Mouse (Mus musculus): ENCODE measurements around the gene Agbl2. TPM values are rescaled to one million over a fixed set of nuclear protein-coding genes. Genes with fewer than 3 reads are reported as not detected.
"Not testable (repeated sequence)": the region's sequence is repeated elsewhere in the genome, so short reads cannot be mapped to it uniquely, and the experiment has no call there.

Agbl2 gene
- polyA plus RNA-seq, 1 experiment = not detected

GRCm38 (mm10) chr2:90816144-90816543 lies 33.6 kb downstream of the Agbl2 start:
- no peak for TF ChIP-seq MYOD1 (IDR thresholded peaks at IDR 0.05; ENCODE audit: control insufficient read depth, insufficient read length, low read depth)
- Histone ChIP-seq H3K36me3 (ENCODE audit: control insufficient read depth, insufficient read depth) (no peaks in the 10 kb centered on the region), H3K27me3 (ENCODE audit: control insufficient read depth, insufficient read depth, insufficient read length) (no peaks in the 10 kb centered on the region)

GRCm38 (mm10) chr2:90818710-90819109 lies 36.2 kb downstream of the Agbl2 start:
- Histone ChIP-seq H3K27me3 (ENCODE audit: control insufficient read depth, insufficient read depth, insufficient read length) (no peaks in the 10 kb centered on the region), H3K4me3 (ENCODE audit: insufficient read depth, poor library complexity, severe bottlenecking) (no peak overlapping the region), H3K79me3 (ENCODE audit: low read depth) (no peaks in the 10 kb centered on the region), H3K79me2 (ENCODE audit: control insufficient read depth, insufficient read depth) (no peaks in the 10 kb centered on the region), H3ac (ENCODE audit: control insufficient read depth, insufficient read length, low read depth) (no peak overlapping the region), H3K36me3 (ENCODE audit: control insufficient read depth, insufficient read depth) (no peaks in the 10 kb centered on the region)
- TF ChIP-seq MYOD1 (IDR thresholded peaks at IDR 0.05; ENCODE audit: control insufficient read depth, insufficient read length, low read depth) (no peak), CEBPB (IDR thresholded peaks at IDR 0.05; ENCODE audit: low read depth) (no peak), FOSL1 (IDR thresholded peaks at IDR 0.05; ENCODE audit: insufficient read depth, low read length, poor library complexity, severe bottlenecking) (no peak), USF1 (IDR thresholded peaks at IDR 0.05; ENCODE audit: low read depth) (no peak), CTCF (IDR thresholded peaks at IDR 0.05; ENCODE audit: control insufficient read depth, insufficient read depth, insufficient read length) (no peak), MAX (IDR thresholded peaks at IDR 0.05) (no peak), MYOG (IDR thresholded peaks at IDR 0.05; ENCODE audit: control insufficient read depth, extremely low read depth, insufficient read length) (no peak)

More at GRCm38 (mm10) chr2:90816144-90816543, 33.6 kb downstream of the Agbl2 start:
- Histone ChIP-seq H3K4me3 (ENCODE audit: insufficient read depth, poor library complexity, severe bottlenecking) (no peak overlapping the region), H3K79me2 (ENCODE audit: control insufficient read depth, insufficient read depth) (no peaks in the 10 kb centered on the region), H3K79me3 (ENCODE audit: low read depth) (no peaks in the 10 kb centered on the region), H3ac (ENCODE audit: control insufficient read depth, insufficient read length, low read depth) (no peak overlapping the region)

GRCm38 (mm10) chr2:90820894-90821293 lies 38.4 kb downstream of the Agbl2 start:
- H3K36me3 ChIP-seq (ENCODE audit: control insufficient read depth, insufficient read depth) = no peaks in the 10 kb centered on the region
- H3ac ChIP-seq (ENCODE audit: control insufficient read depth, insufficient read length, low read depth) = no peak overlapping the region
- no peak for TF ChIP-seq FOSL1 (IDR thresholded peaks at IDR 0.05; ENCODE audit: insufficient read depth, low read length, poor library complexity, severe bottlenecking)
- H3K4me3 ChIP-seq (ENCODE audit: insufficient read depth, poor library complexity, severe bottlenecking) = no peak overlapping the region
- no peaks in the 10 kb centered on the region for H3K79me3 ChIP-seq (ENCODE audit: low read depth)
- no peaks in the 10 kb centered on the region for H3K79me2 ChIP-seq (ENCODE audit: control insufficient read depth, insufficient read depth)
- no peaks in the 10 kb centered on the region for H3K27me3 ChIP-seq (ENCODE audit: control insufficient read depth, insufficient read depth, insufficient read length)

- no peak overlapping the region for H3K4me3 ChIP-seq (ENCODE audit: insufficient read depth, poor library complexity, severe bottlenecking)
- H3K36me3 ChIP-seq (ENCODE audit: control insufficient read depth, insufficient read depth) = no peaks in the 10 kb centered on the region
- H3ac ChIP-seq (ENCODE audit: control insufficient read depth, insufficient read length, low read depth) = no peak overlapping the region
- TF ChIP-seq MYOD1 (IDR thresholded peaks at IDR 0.05; ENCODE audit: control insufficient read depth, insufficient read length, low read depth) (no peak), CTCF (IDR thresholded peaks at IDR 0.05; ENCODE audit: control insufficient read depth, insufficient read depth, insufficient read length) (no peak), MYOG (IDR thresholded peaks at IDR 0.05; ENCODE audit: control insufficient read depth, extremely low read depth, insufficient read length) (no peak), FOSL1 (IDR thresholded peaks at IDR 0.05; ENCODE audit: insufficient read depth, low read length, poor library complexity, severe bottlenecking) (no peak), CEBPB (IDR thresholded peaks at IDR 0.05; ENCODE audit: low read depth) (no peak), USF1 (IDR thresholded peaks at IDR 0.05; ENCODE audit: low read depth) (no peak), MAX (IDR thresholded peaks at IDR 0.05) (no peak)
- H3K79me2 ChIP-seq (ENCODE audit: control insufficient read depth, insufficient read depth) = no peaks in the 10 kb centered on the region
- no peaks in the 10 kb centered on the region for H3K79me3 ChIP-seq (ENCODE audit: low read depth)
- no peaks in the 10 kb centered on the region for H3K27me3 ChIP-seq (ENCODE audit: control insufficient read depth, insufficient read depth, insufficient read length)
These were observed 40.5 kb downstream of the Agbl2 start for GRCm38 (mm10) chr2:90822978-90823377.

- H3ac ChIP-seq (ENCODE audit: control insufficient read depth, insufficient read length, low read depth) = no peak overlapping the region
- H3K4me3 ChIP-seq (ENCODE audit: insufficient read depth, poor library complexity, severe bottlenecking) = no peak overlapping the region
- TF ChIP-seq FOSL1 (IDR thresholded peaks at IDR 0.05; ENCODE audit: insufficient read depth, low read length, poor library complexity, severe bottlenecking) = no peak
- TF ChIP-seq CTCF (IDR thresholded peaks at IDR 0.05; ENCODE audit: control insufficient read depth, insufficient read depth, insufficient read length) = no peak
- TF ChIP-seq MAX (IDR thresholded peaks at IDR 0.05) = no peak
- TF ChIP-seq MYOD1 (IDR thresholded peaks at IDR 0.05; ENCODE audit: control insufficient read depth, insufficient read length, low read depth) = no peak
- no peak for TF ChIP-seq USF1 (IDR thresholded peaks at IDR 0.05; ENCODE audit: low read depth)
- no peak for TF ChIP-seq MYOG (IDR thresholded peaks at IDR 0.05; ENCODE audit: control insufficient read depth, extremely low read depth, insufficient read length)
- no peak for TF ChIP-seq CEBPB (IDR thresholded peaks at IDR 0.05; ENCODE audit: low read depth)
- no peaks in the 10 kb centered on the region for H3K79me2 ChIP-seq (ENCODE audit: control insufficient read depth, insufficient read depth)
- H3K36me3 ChIP-seq (ENCODE audit: control insufficient read depth, insufficient read depth) = no peaks in the 10 kb centered on the region
- no peaks in the 10 kb centered on the region for H3K79me3 ChIP-seq (ENCODE audit: low read depth)
- peaks cover 1% of the 10 kb centered on the region for H3K27me3 ChIP-seq (ENCODE audit: control insufficient read depth, insufficient read depth, insufficient read length)
These were observed 41.3 kb downstream of the Agbl2 start for GRCm38 (mm10) chr2:90823781-90824180.

- H3ac ChIP-seq (ENCODE audit: control insufficient read depth, insufficient read length, low read depth); H3K4me3 ChIP-seq (ENCODE audit: insufficient read depth, poor library complexity, severe bottlenecking); H3K79me2 ChIP-seq (ENCODE audit: control insufficient read depth, insufficient read depth); H3K36me3 ChIP-seq (ENCODE audit: control insufficient read depth, insufficient read depth); H3K79me3 ChIP-seq (ENCODE audit: low read depth); H3K27me3 ChIP-seq (ENCODE audit: control insufficient read depth, insufficient read depth, insufficient read length): not testable (repeated sequence)
These were observed 42.0 kb downstream of the Agbl2 start for GRCm38 (mm10) chr2:90824528-90824927.
